Mouse (Mus musculus): ENCODE measurements around the gene Prrx2. TPM values are rescaled to one million over a fixed set of nuclear protein-coding genes. Genes with fewer than 3 reads are reported as not detected.

Prrx2 gene
- 1 to 10 TPM; 1.5 to 1.7 TPM for total RNA-seq (2021)
- long read RNA-seq, experiment 1, partial matches to known transcripts = 0 of 3 reads
- long read RNA-seq, experiment 1, other reads (novel, unspliced or antisense) = 2 of 3 reads
- long read RNA-seq, experiment 2, partial matches to known transcripts = 0 of 1 reads
- long read RNA-seq, experiment 2, other reads (novel, unspliced or antisense) = 1 of 1 reads

- no peak for DNase-seq (ENCODE audit: extremely low spot score in 1 of 2, low spot score in 2 of 2)
- no peak within 1 kb of the TSS for H3K4me3 ChIP-seq
- TF ChIP-seq CTCF (IDR thresholded peaks at IDR 0.05) = no peak
- no peak within 1 kb of the TSS for H3K27ac ChIP-seq
- intact Hi-C loops (cut with DNase I) = loop anchor here (1.0 kb wide), 1 partner anchor 36 kb away; no protein-coding TSS in a partner anchor
Measured at GRCm38 (mm10) chr2:30834373-30835022, at the start of gene Prrx2. Prrx2 (plus strand) TSS chr2:30834972.

GRCm38 (mm10) chr2:30787466-30787865 is 47.3 kb upstream of the Prrx2 start:
- no peak for DNase-seq (ENCODE audit: extremely low spot score in 1 of 2, low spot score in 2 of 2)
- intact Hi-C loops (cut with DNase I) = no loop called here
- Histone ChIP-seq H3K27ac (no peak overlapping the region), H3K4me3 (no peak overlapping the region)
- TF ChIP-seq CTCF (IDR thresholded peaks at IDR 0.05) = no peak

DNA sequence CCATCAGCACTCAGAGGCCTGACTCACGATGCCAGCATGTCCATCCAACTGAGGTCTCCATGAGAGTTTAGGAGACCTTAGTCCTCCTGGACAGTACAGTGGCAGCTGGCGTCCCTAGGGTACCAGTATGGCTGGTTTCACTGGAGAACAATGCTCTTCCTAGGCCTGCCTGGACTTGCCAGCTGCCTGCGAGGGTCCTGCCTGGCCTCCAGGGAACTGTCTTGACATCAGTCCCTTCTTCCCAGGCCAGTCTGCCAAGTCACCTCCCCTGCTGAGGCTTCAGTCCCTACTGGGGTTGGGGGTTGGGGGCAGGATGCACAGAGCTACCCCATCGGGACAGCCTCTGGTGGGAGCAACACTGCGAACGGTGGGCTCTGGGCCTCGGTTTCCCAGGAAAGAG is 42.7 kb upstream of the Prrx2 start:
- Histone ChIP-seq H3K4me3 (no peak overlapping the region), H3K27ac (no peak overlapping the region)
- no peak for DNase-seq (ENCODE audit: extremely low spot score in 1 of 2, low spot score in 2 of 2)
- no peak for TF ChIP-seq CTCF (IDR thresholded peaks at IDR 0.05)
- intact Hi-C loops (cut with DNase I) = loop anchor here (5.0 kb wide), 4 partner anchors 70 to 195 kb away; partner anchors contain the start of gene Cstad

GRCm38 (mm10) chr2:30794179-30795108 is 40.3 kb upstream of the Prrx2 start:
- peak; percentile 95 to 99 for DNase-seq (ENCODE audit: extremely low spot score in 1 of 2, low spot score in 2 of 2)
- Histone ChIP-seq H3K4me3 (peak overlapping the region; percentile 36), H3K27ac (peak overlapping the region; percentile 80)
- TF ChIP-seq CTCF (IDR thresholded peaks at IDR 0.05) = peak; percentile 80
- intact Hi-C loops (cut with DNase I) = loop anchor here (1.0 to 5.0 kb wide), 8 partner anchors 72 to 358 kb away; partner anchors contain the start of gene Cstad

- Histone ChIP-seq H3K27ac (peak overlapping the region; percentile 2; the same call in 1 of the 2 replicates), H3K4me3 (no peak overlapping the region)
- intact Hi-C loops (cut with DNase I) = loop anchor here (2.0 kb wide), 1 partner anchor 139 kb away; no protein-coding TSS in a partner anchor
- TF ChIP-seq CTCF (IDR thresholded peaks at IDR 0.05) = no peak
- DNase-seq (ENCODE audit: extremely low spot score in 1 of 2, low spot score in 2 of 2) = no peak
Measured at GRCm38 (mm10) chr2:30795271-30795888, 39.4 kb upstream of the Prrx2 start.

DNA sequence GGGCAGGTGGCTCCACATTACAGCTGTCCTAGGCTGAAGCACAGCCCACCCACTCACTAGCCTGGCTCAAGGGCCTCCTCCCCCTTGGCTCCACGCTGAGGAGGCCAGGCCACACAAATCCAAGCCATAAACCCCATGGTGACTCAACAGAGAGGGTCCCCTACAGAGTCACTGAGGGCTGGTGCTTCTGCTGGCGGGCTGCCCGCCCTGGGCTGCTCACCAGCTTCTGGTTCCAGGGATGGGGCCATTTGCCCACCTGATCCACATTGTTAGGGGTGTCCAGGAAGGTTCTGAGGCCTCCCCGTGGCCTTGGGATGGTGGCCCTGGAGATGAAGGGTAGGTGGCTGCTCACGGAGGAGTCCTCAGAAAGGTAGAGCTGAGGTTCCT is 38.9 kb upstream of the Prrx2 start:
- TF ChIP-seq CTCF (IDR thresholded peaks at IDR 0.05) = no peak
- no peak overlapping the region for H3K4me3 ChIP-seq
- intact Hi-C loops (cut with DNase I) = loop anchor here (2.0 kb wide), 1 partner anchor 139 kb away; no protein-coding TSS in a partner anchor
- no peak for DNase-seq (ENCODE audit: extremely low spot score in 1 of 2, low spot score in 2 of 2)
- H3K27ac ChIP-seq = peak overlapping the region; percentile 68

- no peak for TF ChIP-seq CTCF (IDR thresholded peaks at IDR 0.05)
- peak overlapping the region; percentile 88 for H3K27ac ChIP-seq
- no peak overlapping the region for H3K4me3 ChIP-seq
- intact Hi-C loops (cut with DNase I) = no loop called here
- DNase-seq (ENCODE audit: extremely low spot score in 1 of 2, low spot score in 2 of 2) = peak; percentile 82 to 88
Measured at GRCm38 (mm10) chr2:30796382-30796781, 38.4 kb upstream of the Prrx2 start.

- no peak overlapping the region; the same call in 1 of the 2 replicates for H3K27ac ChIP-seq
- DNase-seq (ENCODE audit: extremely low spot score in 1 of 2, low spot score in 2 of 2) = no peak
- intact Hi-C loops (cut with DNase I) = no loop called here
- H3K4me3 ChIP-seq = no peak overlapping the region
- TF ChIP-seq CTCF (IDR thresholded peaks at IDR 0.05) = no peak
Measured at GRCm38 (mm10) chr2:30799456-30799855, 35.3 kb upstream of the Prrx2 start.

DNA sequence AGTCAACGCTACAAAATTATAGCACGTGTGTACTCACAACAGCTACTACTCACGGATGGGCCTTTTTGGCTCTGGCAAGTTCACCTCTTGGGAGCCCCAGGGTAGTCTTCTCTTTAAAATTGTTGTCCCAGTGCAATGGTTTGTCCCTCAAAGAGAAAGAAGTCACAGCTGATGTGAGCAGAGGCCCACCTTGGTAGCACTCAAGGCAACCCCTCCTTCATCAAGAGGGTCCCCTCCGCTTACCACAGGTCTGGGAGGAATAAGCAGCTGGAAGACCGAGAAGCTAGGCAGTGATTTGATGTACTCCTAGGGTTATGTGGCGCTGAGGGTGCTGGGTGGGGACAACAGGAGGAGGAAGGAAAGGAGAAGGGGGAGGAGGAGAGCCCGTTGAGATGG is 34.1 kb upstream of the Prrx2 start:
- no peak for TF ChIP-seq CTCF (IDR thresholded peaks at IDR 0.05)
- intact Hi-C loops (cut with DNase I) = no loop called here
- no peak for DNase-seq (ENCODE audit: extremely low spot score in 1 of 2, low spot score in 2 of 2)
- no peak overlapping the region; the same call in 1 of the 2 replicates for H3K27ac ChIP-seq
- H3K4me3 ChIP-seq = peak overlapping the region; percentile 51

GRCm38 (mm10) chr2:30801067-30801852 is 33.5 kb upstream of the Prrx2 start:
- H3K4me3 ChIP-seq = peak overlapping the region; percentile 51
- DNase-seq (ENCODE audit: extremely low spot score in 1 of 2, low spot score in 2 of 2) = peak in 1 of 2 experiments; percentile 48
- intact Hi-C loops (cut with DNase I) = no loop called here
- H3K27ac ChIP-seq = peak overlapping the region; percentile 77
- TF ChIP-seq CTCF (IDR thresholded peaks at IDR 0.05) = no peak; the same call in 1 of the 2 replicates

Data from left cerebral cortex, adult 2 months (tissue).